Mouse (Mus musculus) brain, embryonic 18.5 days (tissue): Measurements from ENCODE around the gene Havcr1.

ENCODE experiments used
- DNase-seq: peaks from one replicate; pipeline ENCODE4 v3.0.0-alpha.2; 2012; ENCODE audit warnings: low read depth, low spot score

The Havcr1 gene

DNA sequence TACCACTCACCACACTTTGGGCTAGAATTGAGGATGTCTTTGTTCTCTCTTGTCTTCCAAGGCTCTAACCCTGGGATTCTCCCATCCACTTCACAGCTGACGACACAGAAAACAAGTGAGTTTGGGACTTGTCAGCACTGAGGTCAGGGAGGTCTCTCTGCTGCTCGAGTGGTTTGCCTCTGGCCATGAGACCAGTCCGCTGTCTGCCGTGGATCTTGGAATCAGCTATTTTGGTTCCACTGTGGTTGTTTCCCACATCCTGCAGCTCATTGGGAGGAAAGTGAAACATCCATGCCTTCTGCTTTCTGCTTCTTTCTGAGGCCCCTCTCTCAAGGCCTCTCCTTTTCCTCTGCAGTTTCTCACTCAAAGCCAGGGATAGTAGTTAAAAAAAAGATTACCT, 85.0 kb downstream of the Havcr1 start:
- DNase-seq, result no peak
